Mouse (Mus musculus): ENCODE measurements at regions not wholly inside any gene's neighbourhood (a gene's known extent, or its start where the extent isn't known, plus 50 kb on each side); places are given as distances from the start of the nearest gene placed in this dataset.

GRCm38 (mm10) chr15:11774717-11775116 lies 132.4 kb downstream of the Npr3 start:
- no peaks in the 10 kb centered on the region for H3K36me3 ChIP-seq (ENCODE audit: control insufficient read depth, insufficient read depth, low read length)
- 72% methylated on average over 5 of the region's 5 CpGs for WGBS
- H3K9ac ChIP-seq (ENCODE audit: low read depth, low read length): no peak overlapping the region
- DNase-seq: no peak
- no peaks in the 10 kb centered on the region for H3K79me2 ChIP-seq (replicated peaks; ENCODE audit: control insufficient read depth, insufficient read depth, low read length)
- no peak overlapping the region for H3K4me3 ChIP-seq
- H3K27ac ChIP-seq: no peak overlapping the region
- TF ChIP-seq EP300 (IDR thresholded peaks at IDR 0.05; ENCODE audit: insufficient read depth, low read depth, low read length): no peak
- no peak for TF ChIP-seq POLR2A (IDR thresholded peaks at IDR 0.05; ENCODE audit: insufficient read depth, low read depth, low read length)
- TF ChIP-seq CTCF (IDR thresholded peaks at IDR 0.05): no peak
- intact Hi-C loops (cut with DNase I): no loop called here
- no peaks in the 10 kb centered on the region for H3K27me3 ChIP-seq (ENCODE audit: control insufficient read depth, insufficient read depth, low read length)
- H3K4me1 ChIP-seq (ENCODE audit: control insufficient read depth, insufficient read depth, low read length): no peaks in the 10 kb centered on the region

- no peaks in the 10 kb centered on the region for H3K27me3 ChIP-seq (ENCODE audit: control insufficient read depth, insufficient read depth, low read length)
- H3K9ac ChIP-seq (ENCODE audit: low read depth, low read length): no peak overlapping the region
- H3K4me1 ChIP-seq (ENCODE audit: control insufficient read depth, insufficient read depth, low read length): no peaks in the 10 kb centered on the region
- intact Hi-C loops (cut with DNase I): no loop called here
- no peak for DNase-seq
- TF ChIP-seq POLR2A (IDR thresholded peaks at IDR 0.05; ENCODE audit: insufficient read depth, low read depth, low read length): no peak
- TF ChIP-seq CTCF (IDR thresholded peaks at IDR 0.05): no peak
- TF ChIP-seq EP300 (IDR thresholded peaks at IDR 0.05; ENCODE audit: insufficient read depth, low read depth, low read length): no peak
- 88% methylated on average over 1 of the region's 1 CpGs for WGBS
- H3K27ac ChIP-seq: no peak overlapping the region
- H3K4me3 ChIP-seq: no peak overlapping the region
- no peaks in the 10 kb centered on the region for H3K36me3 ChIP-seq (ENCODE audit: control insufficient read depth, insufficient read depth, low read length)
- H3K79me2 ChIP-seq (replicated peaks; ENCODE audit: control insufficient read depth, insufficient read depth, low read length): no peaks in the 10 kb centered on the region
Observed at GRCm38 (mm10) chr15:11770596-11770995, 136.5 kb downstream of the Npr3 start.

GRCm38 (mm10) chr15:11757963-11758362 lies 149.1 kb downstream of the Npr3 start:
- no peak for DNase-seq
- H3K4me1 ChIP-seq (ENCODE audit: control insufficient read depth, insufficient read depth, low read length): no peaks in the 10 kb centered on the region
- no peaks in the 10 kb centered on the region for H3K79me2 ChIP-seq (replicated peaks; ENCODE audit: control insufficient read depth, insufficient read depth, low read length)
- H3K4me3 ChIP-seq: no peak overlapping the region
- 100% methylated on average over 1 of the region's 1 CpGs for WGBS
- no peaks in the 10 kb centered on the region for H3K27me3 ChIP-seq (ENCODE audit: control insufficient read depth, insufficient read depth, low read length)
- H3K27ac ChIP-seq: no peak overlapping the region
- TF ChIP-seq CTCF (IDR thresholded peaks at IDR 0.05) (no peak), EP300 (IDR thresholded peaks at IDR 0.05; ENCODE audit: insufficient read depth, low read depth, low read length) (no peak), POLR2A (IDR thresholded peaks at IDR 0.05; ENCODE audit: insufficient read depth, low read depth, low read length) (no peak)
- H3K9ac ChIP-seq (ENCODE audit: low read depth, low read length): no peak overlapping the region
- intact Hi-C loops (cut with DNase I): loop anchor here (10.0 kb wide), 1 partner anchor 353 kb away; no protein-coding TSS in a partner anchor
- H3K36me3 ChIP-seq (ENCODE audit: control insufficient read depth, insufficient read depth, low read length): no peaks in the 10 kb centered on the region

GRCm38 (mm10) chr15:11756786-11757185 lies 150.3 kb downstream of the Npr3 start:
- Histone ChIP-seq H3K4me3 (no peak overlapping the region), H3K79me2 (replicated peaks; ENCODE audit: control insufficient read depth, insufficient read depth, low read length) (no peaks in the 10 kb centered on the region), H3K27ac (no peak overlapping the region), H3K9ac (ENCODE audit: low read depth, low read length) (no peak overlapping the region), H3K27me3 (ENCODE audit: control insufficient read depth, insufficient read depth, low read length) (no peaks in the 10 kb centered on the region), H3K4me1 (ENCODE audit: control insufficient read depth, insufficient read depth, low read length) (no peaks in the 10 kb centered on the region), H3K36me3 (ENCODE audit: control insufficient read depth, insufficient read depth, low read length) (no peaks in the 10 kb centered on the region)
- TF ChIP-seq POLR2A (IDR thresholded peaks at IDR 0.05; ENCODE audit: insufficient read depth, low read depth, low read length) (no peak), CTCF (IDR thresholded peaks at IDR 0.05) (no peak), EP300 (IDR thresholded peaks at IDR 0.05; ENCODE audit: insufficient read depth, low read depth, low read length) (no peak)
- intact Hi-C loops (cut with DNase I): loop anchor here (10.0 kb wide), 1 partner anchor 352 kb away; no protein-coding TSS in a partner anchor
- DNase-seq: no peak
- 44% methylated on average over 7 of the region's 7 CpGs for WGBS

- intact Hi-C loops (cut with DNase I): loop anchor here (1.0 to 10.0 kb wide), 4 partner anchors 154 to 348 kb away; partner anchors contain the start of gene Npr3
- no peak overlapping the region for H3K9ac ChIP-seq (ENCODE audit: low read depth, low read length)
- H3K27ac ChIP-seq: no peak overlapping the region
- H3K4me3 ChIP-seq: no peak overlapping the region
- no peaks in the 10 kb centered on the region for H3K79me2 ChIP-seq (replicated peaks; ENCODE audit: control insufficient read depth, insufficient read depth, low read length)
- no peaks in the 10 kb centered on the region for H3K4me1 ChIP-seq (ENCODE audit: control insufficient read depth, insufficient read depth, low read length)
- peak; percentile 38 to 41 for DNase-seq
- 15% methylated on average over 3 of the region's 3 CpGs for WGBS
- no peaks in the 10 kb centered on the region for H3K36me3 ChIP-seq (ENCODE audit: control insufficient read depth, insufficient read depth, low read length)
- no peaks in the 10 kb centered on the region for H3K27me3 ChIP-seq (ENCODE audit: control insufficient read depth, insufficient read depth, low read length)
- TF ChIP-seq POLR2A (IDR thresholded peaks at IDR 0.05; ENCODE audit: insufficient read depth, low read depth, low read length) (no peak), EP300 (IDR thresholded peaks at IDR 0.05; ENCODE audit: insufficient read depth, low read depth, low read length) (peak; percentile 82), CTCF (IDR thresholded peaks at IDR 0.05) (peak; percentile 87)
Observed at GRCm38 (mm10) chr15:11753216-11753615, 153.9 kb downstream of the Npr3 start.

GRCm38 (mm10) chr15:11750893-11751292 lies 156.2 kb downstream of the Npr3 start:
- no peak for DNase-seq
- TF ChIP-seq POLR2A (IDR thresholded peaks at IDR 0.05; ENCODE audit: insufficient read depth, low read depth, low read length) (no peak), EP300 (IDR thresholded peaks at IDR 0.05; ENCODE audit: insufficient read depth, low read depth, low read length) (no peak), CTCF (IDR thresholded peaks at IDR 0.05) (no peak)
- H3K4me1 ChIP-seq (ENCODE audit: control insufficient read depth, insufficient read depth, low read length): peaks cover 1% of the 10 kb centered on the region

More at GRCm38 (mm10) chr15:11750893-11751292, 156.2 kb downstream of the Npr3 start:
- Histone ChIP-seq H3K27ac (no peak overlapping the region), H3K27me3 (ENCODE audit: control insufficient read depth, insufficient read depth, low read length) (no peaks in the 10 kb centered on the region), H3K79me2 (replicated peaks; ENCODE audit: control insufficient read depth, insufficient read depth, low read length) (no peaks in the 10 kb centered on the region), H3K36me3 (ENCODE audit: control insufficient read depth, insufficient read depth, low read length) (no peaks in the 10 kb centered on the region), H3K4me3 (no peak overlapping the region), H3K9ac (ENCODE audit: low read depth, low read length) (no peak overlapping the region)
- intact Hi-C loops (cut with DNase I): loop anchor here (5.0 to 10.0 kb wide), 2 partner anchors 159 to 346 kb away; no protein-coding TSS in a partner anchor
- 75% methylated on average over 5 of the region's 5 CpGs for WGBS
